Mouse (Mus musculus) cerebellum, adult 2 months (tissue): ENCODE measurements around the gene Trf.

Experiments used
- CTCF ChIP-seq: fragments of 200-500 bp; IDR thresholded peaks from 2 replicates; pipeline ENCODE4 v1.5.1; 2011; ENCODE audit warnings: low read depth, mild to moderate bottlenecking, control low read depth, low read length, moderate library complexity, borderline replicate concordance; ENCODE audit not compliant: insufficient read depth
- POLR2A ChIP-seq: fragments of 200-500 bp; IDR thresholded peaks from 2 replicates; pipeline ENCODE4 v1.6.1; 2011; ENCODE audit warnings: low read length, control low read depth, borderline replicate concordance; ENCODE audit not compliant: insufficient read depth

GRCm38 (mm10) chr9:103185946-103186345 is 44.3 kb downstream of the Trf start:
- no peak for TF ChIP-seq POLR2A
- no peak for TF ChIP-seq CTCF
